Mouse (Mus musculus) midbrain, postnatal 0 days (tissue): Measurements from ENCODE around the gene Mettl7a2. TPM values are rescaled to one million over a fixed set of nuclear protein-coding genes. Genes with fewer than 3 reads are reported as not detected.
"Not testable (repeated sequence)": the region's sequence is repeated elsewhere in the genome, so short reads cannot be mapped to it uniquely, and the experiment has no call there.

ENCODE experiments used
- ATAC-seq: fragments of 200-750 bp; cut with Nextera tagmentation; 2 replicates; pipeline ENCODE4 v1.8.0; 2017; ENCODE audit warnings: moderate number of reproducible peaks, mild to moderate bottlenecking, moderate TSS enrichment, moderate library complexity; ENCODE audit not compliant: low FRiP score
- DNase-seq: peaks from one replicate; pipeline ENCODE4 v3.0.0-alpha.2; 2015; ENCODE audit warnings: low spot score
- H3K27ac ChIP-seq: fragments of 300-500 bp; sonication (generic); 2 replicates; pipeline ENCODE4 v1.5.1; 2014; ENCODE audit warnings: low read depth, mild to moderate bottlenecking, low read length, mixed read lengths
- H3K27me3 ChIP-seq: fragments of 300-500 bp; sonication (generic); 2 replicates; pipeline ENCODE4 v1.6.1; 2014; ENCODE audit warnings: low read length, control low read depth, mixed read lengths; ENCODE audit not compliant: insufficient read depth
- H3K36me3 ChIP-seq: fragments of 300-500 bp; sonication (generic); 2 replicates; pipeline ENCODE4 v1.6.1; 2014; ENCODE audit warnings: low read length, control low read depth, mixed read lengths; ENCODE audit not compliant: insufficient read depth
- H3K4me1 ChIP-seq: fragments of 300-500 bp; sonication (generic); 2 replicates; pipeline ENCODE4 v1.6.1; 2014; ENCODE audit warnings: mild to moderate bottlenecking, control low read depth, antibody characterized with exemption, low read length, mixed read lengths; ENCODE audit not compliant: insufficient read depth
- H3K4me2 ChIP-seq: fragments of 300-500 bp; sonication (generic); 2 replicates; pipeline ENCODE4 v1.6.1; 2014; ENCODE audit warnings: low read depth, mild to moderate bottlenecking, low read length, mixed read lengths; ENCODE audit not compliant: poor library complexity, severe bottlenecking
- H3K4me3 ChIP-seq: fragments of 300-500 bp; sonication (generic); 2 replicates; pipeline ENCODE4 v1.5.1; 2014; ENCODE audit warnings: low read depth, mild to moderate bottlenecking, low read length, moderate library complexity
- H3K9ac ChIP-seq: fragments of 300-500 bp; sonication (generic); replicated peaks from 2 replicates; pipeline ENCODE4 v1.6.1; 2014; ENCODE audit warnings: mild to moderate bottlenecking, low read length, moderate library complexity, mixed read lengths; ENCODE audit not compliant: poor library complexity, severe bottlenecking
- H3K9me3 ChIP-seq: fragments of 300-500 bp; sonication (generic); 2 replicates; pipeline ENCODE4 v1.6.1; 2016; ENCODE audit warnings: low read length, control low read depth
- CTCF ChIP-seq: IDR thresholded peaks from 2 replicates; pipeline ENCODE4 v1.5.1; 2016; ENCODE audit warnings: antibody characterized with exemption, mild to moderate bottlenecking
- WGBS: fragments of 180-500 bp; shearing (Covaris S2); extraction: QIAGEN DNeasy Blood & Tissue Kit; methylation state at CpG from one replicate; pipeline ENCODE4 v1.1.7; 2014; 5-methylcytosine and 5-hydroxymethylcytosine counted together
- polyA plus RNA-seq: library from polyadenylated mRNA; unstranded; fragments of >200 nt; fragmentation: Nextera tagmentation; extraction: Ambion mirVana; gene quantifications from 2 replicates; pipeline ENCODE4 v1.2.1, GENCODE M21; 2015
- total RNA-seq: library from RNA; depleted of rRNA; stranded (reverse); fragments of >200 nt; gene quantifications from 2 replicates; pipeline ENCODE4 v1.2.3, GENCODE M21; 2014

The Mettl7a2 gene
- total and polyA plus RNA-seq, 2 experiments from 2014 or later: not detected

- no peak for TF ChIP-seq CTCF
- H3K4me3 ChIP-seq: no peak overlapping the region
- no peaks in the 10 kb centered on the region for H3K27me3 ChIP-seq
- ATAC-seq: no peak
- DNase-seq: no peak
- H3K9me3 ChIP-seq: no peaks in the 10 kb centered on the region
- no peak overlapping the region for H3K9ac ChIP-seq
- H3K4me2 ChIP-seq: no peak overlapping the region
- no peaks in the 10 kb centered on the region for H3K4me1 ChIP-seq
- no peaks in the 10 kb centered on the region for H3K36me3 ChIP-seq
- no peak overlapping the region for H3K27ac ChIP-seq
- WGBS: 46% methylated on average over 2 of the region's 2 CpGs
Measured at GRCm38 (mm10) chr15:100349496-100349895, 3.5 kb upstream of the Mettl7a2 start.

DNA sequence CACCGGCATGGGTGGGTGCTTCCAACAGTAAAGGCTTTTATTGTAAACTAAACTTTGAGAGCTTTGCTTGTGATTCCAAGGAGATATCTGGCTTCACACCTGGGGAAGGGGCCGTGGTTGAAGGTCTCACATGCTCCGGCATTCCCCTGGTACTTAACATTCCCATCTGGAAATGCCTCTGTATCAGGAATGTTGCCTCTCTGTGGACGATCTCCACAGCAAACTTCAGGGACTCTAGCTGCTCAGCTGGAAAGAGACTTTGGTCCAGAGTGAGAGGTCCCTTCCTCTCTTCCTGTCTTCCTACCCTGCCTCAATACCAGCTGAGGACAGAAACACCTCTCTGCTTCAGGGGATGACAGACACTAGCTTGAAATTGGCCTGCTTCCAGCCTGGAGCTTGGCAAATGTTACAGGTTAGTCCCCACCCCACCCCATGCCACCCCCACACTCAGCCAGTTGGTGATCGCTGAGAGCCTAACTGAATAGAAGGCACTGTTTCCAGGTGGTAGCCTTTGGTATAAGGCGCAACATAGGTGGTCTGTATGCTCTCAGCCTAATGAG is 1.4 kb upstream of the Mettl7a2 start:
- 79% methylated on average over 6 of the region's 6 CpGs for WGBS
- H3K4me2 ChIP-seq: no peak overlapping the region
- TF ChIP-seq CTCF: no peak
- no peaks in the 10 kb centered on the region for H3K9me3 ChIP-seq
- no peaks in the 10 kb centered on the region for H3K27me3 ChIP-seq
- H3K9ac ChIP-seq: no peak overlapping the region
- no peaks in the 10 kb centered on the region for H3K4me1 ChIP-seq
- H3K4me3 ChIP-seq: no peak overlapping the region
- no peaks in the 10 kb centered on the region for H3K36me3 ChIP-seq
- DNase-seq: no peak
- ATAC-seq: no peak
- no peak overlapping the region for H3K27ac ChIP-seq

GRCm38 (mm10) chr15:100353399-100353798 is 399 bp downstream of the Mettl7a2 start:
- H3K9ac ChIP-seq, H3K27me3 ChIP-seq, H3K27ac ChIP-seq, DNase-seq, H3K9me3 ChIP-seq, ATAC-seq, H3K4me1 ChIP-seq, H3K4me3 ChIP-seq, H3K4me2 ChIP-seq, H3K36me3 ChIP-seq: not testable (repeated sequence)
- 87% methylated on average over 12 of the region's 22 CpGs for WGBS

DNA sequence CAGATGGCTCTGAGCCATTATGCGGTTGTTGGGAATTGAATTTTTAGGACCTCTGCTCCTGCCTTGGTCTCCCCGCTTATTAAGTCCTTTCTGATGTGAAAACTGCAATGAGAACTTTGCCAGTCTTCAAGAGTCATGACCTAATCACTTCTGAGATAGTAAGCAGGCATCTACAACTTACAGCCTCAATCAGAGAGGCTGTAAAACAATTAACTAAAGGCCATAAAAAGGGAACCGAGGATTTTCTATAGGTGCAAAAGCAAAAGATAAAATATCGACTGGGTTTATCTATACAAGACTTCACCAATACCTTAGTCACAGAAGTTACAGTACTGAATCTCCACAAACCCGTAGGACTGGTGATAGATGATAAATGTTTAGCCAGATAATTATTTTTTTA is 2.9 kb downstream of the Mettl7a2 start:
- no peak for ATAC-seq
- Histone ChIP-seq H3K9me3 (no peaks in the 10 kb centered on the region), H3K9ac (no peak overlapping the region), H3K36me3 (no peaks in the 10 kb centered on the region), H3K27me3 (no peaks in the 10 kb centered on the region), H3K4me3 (no peak overlapping the region), H3K27ac (no peak overlapping the region), H3K4me2 (no peak overlapping the region), H3K4me1 (no peaks in the 10 kb centered on the region)
- whole genome bisulfite sequencing: 91% methylated on average over 5 of the region's 5 CpGs
- TF ChIP-seq CTCF: no peak
- no peak for DNase-seq

GRCm38 (mm10) chr15:100364242-100364641 is 11.2 kb downstream of the Mettl7a2 start, which contains the start of gene Higd1c:
Gene Higd1c (plus strand): TSS chr15:100364542.
- H3K9me3 ChIP-seq: no peaks in the 10 kb centered on the region
- ATAC-seq: no peak
- H3K27me3 ChIP-seq: no peaks in the 10 kb centered on the region
- no peak within 1 kb of the TSS for H3K4me2 ChIP-seq
- H3K4me3 ChIP-seq: no peak within 1 kb of the TSS
- DNase-seq: no peak
- no peak for TF ChIP-seq CTCF
- 78% methylated on average over 7 of the region's 7 CpGs for WGBS
- no peaks in the 10 kb centered on the region for H3K4me1 ChIP-seq
- no peaks in the 10 kb centered on the region for H3K36me3 ChIP-seq
- H3K27ac ChIP-seq: no peak within 1 kb of the TSS
- no peak within 1 kb of the TSS for H3K9ac ChIP-seq

DNA sequence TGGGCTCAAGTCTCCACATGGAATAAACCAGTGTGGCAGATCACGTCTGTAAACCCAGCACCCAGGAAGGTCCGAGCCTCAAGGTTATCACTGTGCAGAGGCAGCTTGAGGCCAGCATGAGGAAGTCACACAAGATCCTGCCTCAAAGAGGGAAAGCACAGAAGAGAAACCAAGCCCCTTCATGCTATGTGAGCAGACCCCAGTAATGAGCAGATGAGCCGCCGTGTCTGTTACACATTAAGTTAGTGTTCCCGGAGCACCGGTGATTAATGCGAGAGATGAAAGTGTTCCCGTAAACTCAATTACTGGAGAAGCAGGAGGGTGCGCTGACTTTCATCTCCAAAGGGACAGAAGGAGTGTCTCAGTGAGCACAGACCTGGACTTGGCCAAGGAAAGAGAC is 13.0 kb downstream of the Mettl7a2 start:
- H3K27me3 ChIP-seq, DNase-seq, H3K9ac ChIP-seq, ATAC-seq, H3K9me3 ChIP-seq, H3K27ac ChIP-seq, H3K4me2 ChIP-seq, H3K4me3 ChIP-seq, H3K36me3 ChIP-seq, H3K4me1 ChIP-seq: not testable (repeated sequence)
- WGBS: 53% methylated on average over 9 of the region's 9 CpGs
